Mouse (Mus musculus): Measurements from ENCODE around the gene Clk2. TPM values are rescaled to one million over a fixed set of nuclear protein-coding genes. Genes with fewer than 3 reads are reported as not detected.

The Clk2 gene
- polyA plus RNA-seq, 1 experiment from 2014 or later: 50.3 TPM

DNA sequence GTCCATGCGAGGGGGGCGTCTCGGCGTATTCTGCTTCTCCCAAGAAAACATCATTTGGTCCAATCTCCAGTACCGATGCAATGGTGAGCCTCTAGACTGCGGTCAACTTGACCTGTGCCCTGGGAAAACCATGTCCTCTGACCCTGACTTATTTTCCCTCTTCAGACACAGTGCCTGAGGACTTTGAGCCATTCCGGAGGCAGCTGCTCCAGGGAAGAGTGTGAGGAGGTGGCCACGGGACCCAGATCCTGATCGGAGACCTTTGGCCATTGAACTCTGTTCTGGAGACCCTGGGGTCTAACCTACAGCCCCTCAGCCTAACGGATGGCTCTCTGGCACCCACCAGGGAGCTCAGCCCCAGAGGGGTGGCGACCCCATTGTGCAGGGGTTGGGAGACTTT lies 61.8 kb downstream of the Clk2 start:
- peak overlapping the region; percentile 45; the same call in 1 of the 2 replicates for H3K27ac ChIP-seq
- peak overlapping the region; percentile 67 for H3K9ac ChIP-seq (replicated peaks)
- H3K9me3 ChIP-seq: no peaks in the 10 kb centered on the region
- ATAC-seq (ENCODE audit: insufficient number of reproducible peaks, insufficient read depth, low FRiP score, low TSS enrichment, low read depth): no peak
- 22% methylated on average over 11 of the region's 11 CpGs for WGBS
- peaks cover 38% of the 10 kb centered on the region for H3K36me3 ChIP-seq
- H3K4me2 ChIP-seq: peak overlapping the region; percentile 96
- H3K4me1 ChIP-seq (replicated peaks): peaks cover 35% of the 10 kb centered on the region
- H3K4me3 ChIP-seq (replicated peaks): peak overlapping the region; percentile 51
- peaks cover 26% of the 10 kb centered on the region for H3K27me3 ChIP-seq

Other genes starting within 250 kb of the Clk2 start
- 23.4 and 26.1 TPM in 2 replicates for gene Ash1l, start 214.2 kb upstream of the Clk2 start, polyA plus RNA-seq (2016; fragmentation: Nextera tagmentation; extraction: Ambion mirVana)
- gene Dap3, start 213.6 kb upstream of the Clk2 start, polyA plus RNA-seq (2016; fragmentation: Nextera tagmentation; extraction: Ambion mirVana): 156 and 161 TPM in 2 replicates
- gene Rusc1, start 71.5 kb upstream of the Clk2 start, polyA plus RNA-seq (2016; fragmentation: Nextera tagmentation; extraction: Ambion mirVana): 23.4 and 23.7 TPM in 2 replicates
- 0.14 TPM in 1 of 2 replicates, not detected in the other for gene Gm43738, start 63.7 kb upstream of the Clk2 start, polyA plus RNA-seq (2016; fragmentation: Nextera tagmentation; extraction: Ambion mirVana)
- gene Fdps, start 62.8 kb upstream of the Clk2 start, polyA plus RNA-seq (2016; fragmentation: Nextera tagmentation; extraction: Ambion mirVana): 247 and 249 TPM in 2 replicates
- 0.24 and 0.36 TPM in 2 replicates for gene Pklr, start 28.7 kb upstream of the Clk2 start, polyA plus RNA-seq (2016; fragmentation: Nextera tagmentation; extraction: Ambion mirVana)
- 2.2 and 2.8 TPM in 2 replicates for gene Hcn3, start 4.6 kb upstream of the Clk2 start, polyA plus RNA-seq (2016; fragmentation: Nextera tagmentation; extraction: Ambion mirVana)
- 102 and 107 TPM in 2 replicates for gene Scamp3, start 12.7 kb downstream of the Clk2 start, polyA plus RNA-seq (2016; fragmentation: Nextera tagmentation; extraction: Ambion mirVana)
- gene Fam189b, start 18.3 kb downstream of the Clk2 start, polyA plus RNA-seq (2016; fragmentation: Nextera tagmentation; extraction: Ambion mirVana): 27.4 and 33.8 TPM in 2 replicates
- gene Gba, start 38.1 kb downstream of the Clk2 start, polyA plus RNA-seq (2016; fragmentation: Nextera tagmentation; extraction: Ambion mirVana): 26.3 and 28.8 TPM in 2 replicates
- 44.2 and 52.7 TPM in 2 replicates for gene Thbs3, start 50.4 kb downstream of the Clk2 start, polyA plus RNA-seq (2016; fragmentation: Nextera tagmentation; extraction: Ambion mirVana)
- 212 and 217 TPM in 2 replicates for gene Mtx1, start 62.3 kb downstream of the Clk2 start, polyA plus RNA-seq (2016; fragmentation: Nextera tagmentation; extraction: Ambion mirVana)
- gene Muc1, start 64.3 kb downstream of the Clk2 start, polyA plus RNA-seq (2016; fragmentation: Nextera tagmentation; extraction: Ambion mirVana): 0.53 and 1.0 TPM in 2 replicates
- gene Krtcap2, start 81.2 kb downstream of the Clk2 start, polyA plus RNA-seq (2016; fragmentation: Nextera tagmentation; extraction: Ambion mirVana): 316 and 333 TPM in 2 replicates
- gene Trim46, start 81.5 kb downstream of the Clk2 start, polyA plus RNA-seq (2016; fragmentation: Nextera tagmentation; extraction: Ambion mirVana): 6.1 and 6.3 TPM in 2 replicates
- gene Dpm3, start 94.6 kb downstream of the Clk2 start, polyA plus RNA-seq (2016; fragmentation: Nextera tagmentation; extraction: Ambion mirVana): 93.9 and 102 TPM in 2 replicates
- 58.5 and 66.3 TPM in 2 replicates for gene Slc50a1, start 105.8 kb downstream of the Clk2 start, polyA plus RNA-seq (2016; fragmentation: Nextera tagmentation; extraction: Ambion mirVana)
- gene Efna1, start 116.3 kb downstream of the Clk2 start, polyA plus RNA-seq (2016; fragmentation: Nextera tagmentation; extraction: Ambion mirVana): 36.9 and 40.4 TPM in 2 replicates
- 17.6 and 21.3 TPM in 2 replicates for gene Efna3, start 158.2 kb downstream of the Clk2 start, polyA plus RNA-seq (2016; fragmentation: Nextera tagmentation; extraction: Ambion mirVana)
- 53.2 and 55.1 TPM in 2 replicates for gene Efna4, start 173.2 kb downstream of the Clk2 start, polyA plus RNA-seq (2016; fragmentation: Nextera tagmentation; extraction: Ambion mirVana)
- gene Adam15, start 185.2 kb downstream of the Clk2 start, polyA plus RNA-seq (2016; fragmentation: Nextera tagmentation; extraction: Ambion mirVana): 27.0 and 32.1 TPM in 2 replicates
- 0.18 and 0.20 TPM in 2 replicates for gene Dcst2, start 197.2 kb downstream of the Clk2 start, polyA plus RNA-seq (2016; fragmentation: Nextera tagmentation; extraction: Ambion mirVana)
- gene Dcst1, start 200.5 kb downstream of the Clk2 start, polyA plus RNA-seq (2016; fragmentation: Nextera tagmentation; extraction: Ambion mirVana): 0.26 and 0.40 TPM in 2 replicates
- gene Zbtb7b, start 230.0 kb downstream of the Clk2 start, polyA plus RNA-seq (2016; fragmentation: Nextera tagmentation; extraction: Ambion mirVana): 0.79 and 1.2 TPM in 2 replicates
- gene Lenep, start 238.0 kb downstream of the Clk2 start, polyA plus RNA-seq (2016; fragmentation: Nextera tagmentation; extraction: Ambion mirVana): 1.0 TPM in 1 of 2 replicates, not detected in the other
- gene Flad1, start 247.1 kb downstream of the Clk2 start, polyA plus RNA-seq (2016; fragmentation: Nextera tagmentation; extraction: Ambion mirVana): 25.0 and 26.4 TPM in 2 replicates

Data from limb, embryonic 12.5 days (tissue).